Mouse (Mus musculus) layer of hippocampus, adult 2 months (tissue): ENCODE results near the gene Ncf1. TPM values are rescaled to one million over a fixed set of nuclear protein-coding genes. Genes with fewer than 3 reads are reported as not detected.

ENCODE experiments used
- DNase-seq, 2 experiments: peaks; one replicate each; pipeline ENCODE4 v3.0.0; 2022; ENCODE audit warnings: low spot score in 2 of 2
- H3K27ac ChIP-seq: fragments of 200-600 bp; 2 replicates; pipeline ENCODE4 v1.8.1; 2022
- H3K4me3 ChIP-seq: fragments of 200-600 bp; 2 replicates; pipeline ENCODE4 v1.8.1; 2022; ENCODE audit warnings: mild to moderate bottlenecking
- CTCF ChIP-seq: fragments of 200-600 bp; conservative IDR thresholded peaks from 2 replicates; pipeline ENCODE4 v1.8.1; 2022; ENCODE audit warnings: antibody characterized with exemption, mild to moderate bottlenecking, moderate library complexity
- total RNA-seq, 2 experiments: library from RNA; stranded (reverse); gene quantifications; 2 replicates each; pipeline ENCODE4 v1.2.3; 2021

The Ncf1 gene
- total RNA-seq, 2 experiments from 2014 or later: 7.2 to 9.0 TPM

GRCm38 (mm10) chr5:134258395-134258794 is 29.0 kb upstream of the Ncf1 start:
- TF ChIP-seq CTCF: no peak
- no peak overlapping the region for H3K27ac ChIP-seq
- no peak overlapping the region for H3K4me3 ChIP-seq
- no peak for DNase-seq

GRCm38 (mm10) chr5:134257349-134258031 is 28.1 kb upstream of the Ncf1 start:
- H3K27ac ChIP-seq: peak overlapping the region; percentile 51; the same call in 1 of the 2 replicates
- no peak for DNase-seq
- H3K4me3 ChIP-seq: no peak overlapping the region
- TF ChIP-seq CTCF: no peak

- TF ChIP-seq CTCF: no peak
Measured at GRCm38 (mm10) chr5:134255294-134255693, 25.9 kb upstream of the Ncf1 start.

GRCm38 (mm10) chr5:134253806-134254205 is 24.4 kb upstream of the Ncf1 start:
- DNase-seq: no peak
- Histone ChIP-seq H3K27ac (no peak overlapping the region), H3K4me3 (no peak overlapping the region)
- TF ChIP-seq CTCF: peak; percentile 54

More at GRCm38 (mm10) chr5:134255294-134255693, 25.9 kb upstream of the Ncf1 start:
- Histone ChIP-seq H3K27ac (0 out of 2 replicates have a peak overlapping the region, but pooled peaks have one; percentile 2), H3K4me3 (no peak overlapping the region)
- no peak for DNase-seq

GRCm38 (mm10) chr5:134251083-134251482 is 21.7 kb upstream of the Ncf1 start:
- H3K4me3 ChIP-seq: no peak overlapping the region
- no peak for TF ChIP-seq CTCF
- DNase-seq: no peak
- peak overlapping the region; percentile 32; the same call in 1 of the 2 replicates for H3K27ac ChIP-seq

GRCm38 (mm10) chr5:134250601-134251000 is 21.2 kb upstream of the Ncf1 start:
- no peak for TF ChIP-seq CTCF
- Histone ChIP-seq H3K27ac (no peak overlapping the region), H3K4me3 (no peak overlapping the region)
- no peak for DNase-seq

GRCm38 (mm10) chr5:134249245-134249649 is 19.8 kb upstream of the Ncf1 start:
- no peak overlapping the region for H3K4me3 ChIP-seq
- H3K27ac ChIP-seq: peak overlapping the region; percentile 59; the same call in 1 of the 2 replicates
- no peak for DNase-seq
- TF ChIP-seq CTCF: no peak

- Histone ChIP-seq H3K4me3 (no peak overlapping the region), H3K27ac (no peak overlapping the region)
- no peak for TF ChIP-seq CTCF
- no peak for DNase-seq
Measured at GRCm38 (mm10) chr5:134248608-134249244, 19.3 kb upstream of the Ncf1 start.

GRCm38 (mm10) chr5:134246146-134246545 is 16.7 kb upstream of the Ncf1 start:
- DNase-seq: no peak
- no peak for TF ChIP-seq CTCF
- H3K27ac ChIP-seq: no peak overlapping the region
- no peak overlapping the region for H3K4me3 ChIP-seq

GRCm38 (mm10) chr5:134244890-134245289 is 15.5 kb upstream of the Ncf1 start:
- no peak for DNase-seq
- Histone ChIP-seq H3K4me3 (no peak overlapping the region), H3K27ac (no peak overlapping the region)
- no peak for TF ChIP-seq CTCF

- Histone ChIP-seq H3K4me3 (no peak overlapping the region), H3K27ac (peak overlapping the region; percentile 48; the same call in 1 of the 2 replicates)
- DNase-seq: no peak
- no peak for TF ChIP-seq CTCF
Measured at GRCm38 (mm10) chr5:134243661-134244436, 14.4 kb upstream of the Ncf1 start.

GRCm38 (mm10) chr5:134241831-134242230 is 12.4 kb upstream of the Ncf1 start:
- no peak overlapping the region for H3K4me3 ChIP-seq
- peak; percentile 60 to 70 for DNase-seq
- TF ChIP-seq CTCF: no peak
- peak overlapping the region; percentile 80 for H3K27ac ChIP-seq
